Mouse (Mus musculus): ENCODE data around the gene Ubc.

Ubc gene

GRCm38 (mm10) chr5:125382673-125383558 lies 7.1 kb downstream of the Ubc start:
- peak; percentile 53 for DNase-seq (ENCODE audit: extremely low spot score)

GRCm38 (mm10) chr5:125381954-125382672 lies 7.9 kb downstream of the Ubc start:
- DNase-seq (ENCODE audit: extremely low spot score), result no peak

GRCm38 (mm10) chr5:125378919-125379318 lies 11.1 kb downstream of the Ubc start:
- DNase-seq (ENCODE audit: extremely low spot score), result no peak

- no peak for DNase-seq (ENCODE audit: extremely low spot score)
Observed at GRCm38 (mm10) chr5:125377214-125377613, 12.8 kb downstream of the Ubc start.

GRCm38 (mm10) chr5:125375871-125376270 lies 14.1 kb downstream of the Ubc start:
- DNase-seq (ENCODE audit: extremely low spot score), result no peak

GRCm38 (mm10) chr5:125372027-125372426 lies 18.0 kb downstream of the Ubc start:
- DNase-seq (ENCODE audit: extremely low spot score), result no peak

GRCm38 (mm10) chr5:125370950-125371693 lies 18.9 kb downstream of the Ubc start:
- DNase-seq (ENCODE audit: extremely low spot score), result no peak

GRCm38 (mm10) chr5:125368568-125368967 lies 21.4 kb downstream of the Ubc start:
- peak; percentile 69 for DNase-seq (ENCODE audit: extremely low spot score)

GRCm38 (mm10) chr5:125368156-125368555 lies 21.8 kb downstream of the Ubc start:
- no peak for DNase-seq (ENCODE audit: extremely low spot score)

- DNase-seq (ENCODE audit: extremely low spot score), result no peak
Observed at GRCm38 (mm10) chr5:125364851-125365429, 25.1 kb downstream of the Ubc start.

- DNase-seq (ENCODE audit: extremely low spot score), result no peak
Observed at GRCm38 (mm10) chr5:125363894-125364293, 26.1 kb downstream of the Ubc start.

- no peak for DNase-seq (ENCODE audit: extremely low spot score)
Observed at GRCm38 (mm10) chr5:125360981-125361510, 29.0 kb downstream of the Ubc start.

GRCm38 (mm10) chr5:125360566-125360965 lies 29.4 kb downstream of the Ubc start:
- no peak for DNase-seq (ENCODE audit: extremely low spot score)

GRCm38 (mm10) chr5:125358270-125358608 lies 31.8 kb downstream of the Ubc start:
- no peak for DNase-seq (ENCODE audit: extremely low spot score)

GRCm38 (mm10) chr5:125357543-125358269 lies 32.3 kb downstream of the Ubc start:
- DNase-seq (ENCODE audit: extremely low spot score), result no peak

GRCm38 (mm10) chr5:125355650-125356049 lies 34.4 kb downstream of the Ubc start:
- DNase-seq (ENCODE audit: extremely low spot score), result no peak

GRCm38 (mm10) chr5:125354885-125355492 lies 35.0 kb downstream of the Ubc start:
- no peak for DNase-seq (ENCODE audit: extremely low spot score)

GRCm38 (mm10) chr5:125352781-125353294 lies 37.2 kb downstream of the Ubc start:
- no peak for DNase-seq (ENCODE audit: extremely low spot score)

- DNase-seq (ENCODE audit: extremely low spot score), result no peak
Observed at GRCm38 (mm10) chr5:125351939-125352338, 38.1 kb downstream of the Ubc start.

- no peak for DNase-seq (ENCODE audit: extremely low spot score)
Observed at GRCm38 (mm10) chr5:125351057-125351456, 38.9 kb downstream of the Ubc start.
